Mouse (Mus musculus): ENCODE data around the gene Hist2h2aa1. TPM values are rescaled to one million over a fixed set of nuclear protein-coding genes. Genes with fewer than 3 reads are reported as not detected.
"Not testable (repeated sequence)": the region's sequence is repeated elsewhere in the genome, so short reads cannot be mapped to it uniquely, and the experiment has no call there.

Hist2h2aa1 gene
- polyA plus RNA-seq, 1 experiment from 2014 or later = 19.9 TPM

- no peaks in the 10 kb centered on the region for H3K9me3 ChIP-seq
- H3K27me3 ChIP-seq = no peaks in the 10 kb centered on the region
- no peaks in the 10 kb centered on the region for H3K36me3 ChIP-seq
- peak within 1 kb of the TSS; percentile 57 for H3K4me2 ChIP-seq (replicated peaks)
- under 1% methylated on average over 37 of the region's 37 CpGs for WGBS
- H3K4me3 ChIP-seq = peak within 1 kb of the TSS; percentile 65
- peak; percentile 69 for ATAC-seq (ENCODE audit: insufficient number of reproducible peaks, insufficient read depth, low FRiP score, low TSS enrichment)
- H3K4me1 ChIP-seq = peaks cover 18% of the 10 kb centered on the region
- H3K27ac ChIP-seq = peak within 1 kb of the TSS; percentile 99
- peak within 1 kb of the TSS; percentile 89 for H3K9ac ChIP-seq
Measured at GRCm38 (mm10) chr3:96219661-96220130, 25.6 kb upstream of the Hist2h2aa1 start, which contains the start of the genes Bola1 and Hist2h2ab. Gene Bola1, minus strand, starts transcription at chr3:96219709. Gene Hist2h2ab, plus strand, starts transcription at chr3:96219865.

DNA sequence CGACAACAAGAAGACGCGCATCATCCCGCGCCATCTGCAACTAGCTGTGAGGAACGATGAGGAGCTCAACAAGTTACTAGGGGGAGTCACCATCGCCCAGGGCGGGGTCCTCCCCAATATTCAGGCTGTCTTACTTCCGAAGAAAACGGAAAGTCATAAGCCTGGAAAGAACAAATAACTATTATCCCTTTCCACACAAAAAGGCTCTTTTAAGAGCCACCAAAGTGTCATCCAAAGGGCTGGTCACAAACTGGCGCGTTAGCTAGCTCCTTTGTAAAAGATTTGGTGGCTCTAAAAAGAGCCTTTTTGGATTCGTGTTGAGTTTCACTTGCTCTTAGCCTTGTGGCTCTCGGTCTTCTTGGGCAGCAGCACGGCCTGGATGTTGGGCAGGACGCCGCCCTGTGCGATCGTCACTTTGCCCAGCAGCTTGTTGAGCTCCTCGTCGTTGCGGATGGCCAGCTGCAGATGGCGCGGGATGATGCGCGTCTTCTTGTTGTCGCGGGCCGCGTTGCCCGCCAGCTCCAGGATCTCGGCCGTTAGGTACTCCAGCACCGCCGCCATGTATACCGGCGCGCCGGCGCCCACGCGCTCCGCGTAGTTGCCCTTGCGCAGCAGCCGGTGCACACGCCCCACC lies 25.0 kb upstream of the Hist2h2aa1 start:
- not testable (repeated sequence) for H3K36me3 ChIP-seq; H3K9me3 ChIP-seq; H3K27me3 ChIP-seq; ATAC-seq (ENCODE audit: insufficient number of reproducible peaks, insufficient read depth, low FRiP score, low TSS enrichment)
- H3K27ac ChIP-seq = peak overlapping the region; percentile 99
- peak overlapping the region; percentile 57 for H3K4me2 ChIP-seq (replicated peaks)
- under 1% methylated on average over 30 of the region's 47 CpGs for WGBS
- peak overlapping the region; percentile 89 for H3K9ac ChIP-seq
- peak overlapping the region; percentile 65 for H3K4me3 ChIP-seq
- peaks cover 18% of the 10 kb centered on the region for H3K4me1 ChIP-seq

DNA sequence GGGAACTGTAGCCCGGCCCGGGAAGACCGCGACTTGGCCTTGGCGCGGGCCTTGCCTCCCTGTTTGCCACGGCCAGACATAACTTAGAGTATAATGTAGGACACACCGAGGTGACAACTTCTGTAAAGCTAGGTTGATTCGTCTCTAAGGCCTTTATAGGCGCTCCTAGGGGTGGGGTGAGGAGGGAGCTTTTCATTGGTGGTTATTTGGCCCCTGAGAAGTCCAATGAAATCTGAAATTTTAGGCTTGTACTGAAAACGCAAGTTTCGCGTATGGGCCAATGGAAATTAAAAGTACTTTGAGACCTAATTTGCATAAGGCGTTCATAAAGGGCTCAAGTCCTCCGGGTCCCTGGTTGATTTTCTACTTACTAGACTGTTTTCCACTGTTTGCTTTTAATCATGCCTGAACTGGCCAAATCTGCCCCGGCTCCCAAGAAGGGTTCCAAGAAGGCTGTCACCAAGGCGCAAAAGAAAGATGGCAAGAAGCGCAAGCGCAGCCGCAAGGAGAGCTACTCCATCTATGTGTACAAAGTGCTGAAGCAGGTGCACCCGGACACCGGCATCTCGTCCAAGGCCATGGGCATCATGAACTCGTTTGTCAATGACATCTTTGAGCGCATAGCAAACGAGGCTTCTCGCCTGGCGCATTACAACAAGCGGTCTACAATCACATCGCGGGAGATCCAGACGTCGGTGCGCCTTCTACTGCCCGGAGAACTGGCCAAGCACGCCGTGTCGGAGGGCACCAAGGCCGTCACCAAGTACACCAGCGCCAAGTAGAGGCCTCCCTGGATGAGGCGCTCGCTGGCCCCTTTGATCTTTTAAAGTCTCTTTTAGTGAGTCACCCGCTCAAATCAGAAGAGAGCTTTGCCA lies 24.3 kb upstream of the Hist2h2aa1 start, which contains the start of the genes Hist2h2ac and Hist2h2be:
Gene Hist2h2ac, minus strand, starts transcription at position 116 of the 875 bp plus-strand sequence.
Gene Hist2h2be, plus strand, starts transcription at position 355 of the 875 bp plus-strand sequence.
- WGBS = under 1% methylated on average over 43 of the region's 43 CpGs
- H3K4me2 ChIP-seq (replicated peaks) = peak within 1 kb of the TSS; percentile 57
- peak; percentile 94 for ATAC-seq (ENCODE audit: insufficient number of reproducible peaks, insufficient read depth, low FRiP score, low TSS enrichment)

DNA sequence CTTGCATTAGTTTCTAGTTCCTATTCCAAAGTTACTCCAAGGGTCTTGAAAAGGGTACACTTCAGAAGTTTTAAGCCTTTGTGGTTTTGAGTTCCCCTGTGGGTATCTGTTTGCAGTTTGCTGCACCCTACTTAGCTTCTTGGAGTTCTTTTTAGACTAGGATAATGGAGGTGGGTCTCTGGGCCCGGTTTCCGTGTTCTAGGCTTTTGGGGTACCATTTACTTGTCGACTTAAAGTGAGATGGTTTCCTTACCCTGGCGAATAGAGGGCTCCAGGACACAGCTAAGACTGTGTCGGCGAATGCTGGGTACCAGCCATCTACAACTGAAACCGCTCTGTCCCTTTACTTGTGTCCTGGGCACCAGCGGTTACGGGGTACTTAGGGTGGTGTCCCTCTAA lies 23.7 kb upstream of the Hist2h2aa1 start:
- H3K4me3 ChIP-seq = peak overlapping the region; percentile 65
- H3K9me3 ChIP-seq = no peaks in the 10 kb centered on the region
- H3K4me2 ChIP-seq (replicated peaks) = peak overlapping the region; percentile 57
- H3K27ac ChIP-seq = peak overlapping the region; percentile 99
- H3K9ac ChIP-seq = peak overlapping the region; percentile 89
- 18% methylated on average over 9 of the region's 9 CpGs for WGBS
- H3K36me3 ChIP-seq = no peaks in the 10 kb centered on the region
- no peaks in the 10 kb centered on the region for H3K27me3 ChIP-seq
- ATAC-seq (ENCODE audit: insufficient number of reproducible peaks, insufficient read depth, low FRiP score, low TSS enrichment) = no peak
- peaks cover 18% of the 10 kb centered on the region for H3K4me1 ChIP-seq

More for the DNA sequence above, 24.3 kb upstream of the Hist2h2aa1 start, which contains the start of the genes Hist2h2ac and Hist2h2be:
- Histone ChIP-seq H3K4me3 (peak within 1 kb of the TSS; percentile 65), H3K9ac (peak within 1 kb of the TSS; percentile 89), H3K9me3 (no peaks in the 10 kb centered on the region), H3K36me3 (no peaks in the 10 kb centered on the region), H3K4me1 (peaks cover 18% of the 10 kb centered on the region), H3K27me3 (no peaks in the 10 kb centered on the region), H3K27ac (peak within 1 kb of the TSS; percentile 99)

- H3K27ac ChIP-seq = no peak overlapping the region
- H3K9me3 ChIP-seq = no peaks in the 10 kb centered on the region
- H3K4me3 ChIP-seq = no peak overlapping the region
- WGBS = 93% methylated on average over 4 of the region's 4 CpGs
- ATAC-seq (ENCODE audit: insufficient number of reproducible peaks, insufficient read depth, low FRiP score, low TSS enrichment) = no peak
- H3K36me3 ChIP-seq = no peaks in the 10 kb centered on the region
- no peaks in the 10 kb centered on the region for H3K27me3 ChIP-seq
- H3K9ac ChIP-seq = no peak overlapping the region
- H3K4me2 ChIP-seq (replicated peaks) = peak overlapping the region; percentile 57
- peaks cover 18% of the 10 kb centered on the region for H3K4me1 ChIP-seq
Measured at GRCm38 (mm10) chr3:96222774-96223173, 22.5 kb upstream of the Hist2h2aa1 start.

- H3K4me2 ChIP-seq (replicated peaks) = no peak overlapping the region; the same call in 1 of the 2 replicates
- no peaks in the 10 kb centered on the region for H3K27me3 ChIP-seq
Measured at GRCm38 (mm10) chr3:96225421-96225820, 19.9 kb upstream of the Hist2h2aa1 start.

GRCm38 (mm10) chr3:96226695-96227648 lies 18.3 kb upstream of the Hist2h2aa1 start:
- no peaks in the 10 kb centered on the region for H3K36me3 ChIP-seq
- WGBS = 61% methylated on average over 8 of the region's 8 CpGs
- H3K9me3 ChIP-seq = no peaks in the 10 kb centered on the region
- no peak overlapping the region for H3K4me2 ChIP-seq (replicated peaks)
- no peak overlapping the region for H3K4me3 ChIP-seq
- no peak overlapping the region for H3K9ac ChIP-seq
- H3K27ac ChIP-seq = no peak overlapping the region
- H3K27me3 ChIP-seq = no peaks in the 10 kb centered on the region
- ATAC-seq (ENCODE audit: insufficient number of reproducible peaks, insufficient read depth, low FRiP score, low TSS enrichment) = no peak
- peaks cover 8% of the 10 kb centered on the region for H3K4me1 ChIP-seq

More at GRCm38 (mm10) chr3:96225421-96225820, 19.9 kb upstream of the Hist2h2aa1 start:
- 31% methylated on average over 2 of the region's 2 CpGs for whole genome bisulfite sequencing
- no peak for ATAC-seq (ENCODE audit: insufficient number of reproducible peaks, insufficient read depth, low FRiP score, low TSS enrichment)
- H3K27ac ChIP-seq = no peak overlapping the region
- no peaks in the 10 kb centered on the region for H3K36me3 ChIP-seq
- no peak overlapping the region for H3K9ac ChIP-seq
- H3K4me1 ChIP-seq = peaks cover 12% of the 10 kb centered on the region
- no peaks in the 10 kb centered on the region for H3K9me3 ChIP-seq
- no peak overlapping the region for H3K4me3 ChIP-seq

- 69% methylated on average over 2 of the region's 2 CpGs for whole genome bisulfite sequencing
- no peak for ATAC-seq (ENCODE audit: insufficient number of reproducible peaks, insufficient read depth, low FRiP score, low TSS enrichment)
Measured at GRCm38 (mm10) chr3:96228828-96229227, 16.5 kb upstream of the Hist2h2aa1 start.

DNA sequence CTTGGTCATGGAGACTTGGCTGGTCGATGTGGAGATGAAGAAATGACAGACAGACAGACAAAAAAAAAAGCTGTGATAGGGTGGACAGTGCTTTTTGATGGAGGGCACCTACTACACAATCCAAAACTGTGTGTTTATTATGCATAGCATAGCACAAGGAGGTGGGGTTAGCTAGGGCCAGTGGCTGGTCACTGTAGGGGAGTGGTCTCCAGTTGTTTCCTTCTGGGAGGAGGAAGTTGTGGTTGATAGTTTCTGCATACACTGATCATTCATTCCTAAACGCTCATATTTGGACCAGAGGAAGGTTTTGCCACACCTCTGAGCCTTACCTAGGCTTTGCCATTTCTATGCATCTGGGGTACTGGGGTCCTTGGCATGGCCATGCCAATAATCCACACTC lies 14.9 kb upstream of the Hist2h2aa1 start:
- Histone ChIP-seq H3K36me3 (no peaks in the 10 kb centered on the region), H3K4me2 (replicated peaks) (no peak overlapping the region), H3K9ac (no peak overlapping the region), H3K4me1 (no peaks in the 10 kb centered on the region), H3K27me3 (no peaks in the 10 kb centered on the region), H3K4me3 (no peak overlapping the region), H3K27ac (no peak overlapping the region), H3K9me3 (no peaks in the 10 kb centered on the region)
- WGBS = 54% methylated on average over 2 of the region's 2 CpGs
- ATAC-seq (ENCODE audit: insufficient number of reproducible peaks, insufficient read depth, low FRiP score, low TSS enrichment) = no peak

More at GRCm38 (mm10) chr3:96228828-96229227, 16.5 kb upstream of the Hist2h2aa1 start:
- H3K27me3 ChIP-seq = no peaks in the 10 kb centered on the region
- no peak overlapping the region for H3K4me3 ChIP-seq
- H3K4me2 ChIP-seq (replicated peaks) = no peak overlapping the region
- no peaks in the 10 kb centered on the region for H3K36me3 ChIP-seq
- no peaks in the 10 kb centered on the region; the same call in 1 of the 2 replicates for H3K4me1 ChIP-seq
- no peak overlapping the region for H3K27ac ChIP-seq
- H3K9ac ChIP-seq = no peak overlapping the region
- no peaks in the 10 kb centered on the region for H3K9me3 ChIP-seq

- no peaks in the 10 kb centered on the region for H3K4me1 ChIP-seq
- H3K9me3 ChIP-seq = no peaks in the 10 kb centered on the region
- no peak for ATAC-seq (ENCODE audit: insufficient number of reproducible peaks, insufficient read depth, low FRiP score, low TSS enrichment)
- no peak overlapping the region for H3K27ac ChIP-seq
- WGBS = 72% methylated on average over 4 of the region's 4 CpGs
- H3K4me3 ChIP-seq = no peak overlapping the region
- H3K36me3 ChIP-seq = no peaks in the 10 kb centered on the region
- no peaks in the 10 kb centered on the region for H3K27me3 ChIP-seq
- H3K9ac ChIP-seq = no peak overlapping the region
- no peak overlapping the region for H3K4me2 ChIP-seq (replicated peaks)
Measured at GRCm38 (mm10) chr3:96230910-96231757, 14.2 kb upstream of the Hist2h2aa1 start.
